Mouse (Mus musculus) heart, postnatal 0 days (tissue): ENCODE results near the gene Caprin2.

Experiments used
- CTCF ChIP-seq: IDR thresholded peaks from 2 replicates; pipeline ENCODE4 v1.5.1; 2016; ENCODE audit warnings: antibody characterized with exemption, control low read depth, low read depth
- EP300 ChIP-seq: IDR thresholded peaks from 2 replicates; pipeline ENCODE4 v1.6.1; 2016; ENCODE audit warnings: antibody characterized with exemption, low read depth

GRCm38 (mm10) chr6:148830355-148830747 is 65.7 kb downstream of the Caprin2 start:
- TF ChIP-seq CTCF (no peak), EP300 (no peak)
